Mouse (Mus musculus) c-Kit-positive CD71-positive TER-119-negative erythroid progenitor cells, embryonic 14.5 days (primary cell): Measurements from ENCODE around the gene Catsper2.

Source experiments
- DNase-seq: peaks from one replicate; pipeline ENCODE4 v3.0.0-alpha.2; 2013; ENCODE audit warnings: low read depth

The Catsper2 gene

GRCm38 (mm10) chr2:121413387-121414042, at the start of gene Catsper2, which contains the start of gene Pdia3:
Gene Catsper2 (minus strand): TSS chr2:121413792.
Gene Pdia3 (plus strand): TSS chr2:121413775.
- DNase-seq, result peak; percentile 85

DNA sequence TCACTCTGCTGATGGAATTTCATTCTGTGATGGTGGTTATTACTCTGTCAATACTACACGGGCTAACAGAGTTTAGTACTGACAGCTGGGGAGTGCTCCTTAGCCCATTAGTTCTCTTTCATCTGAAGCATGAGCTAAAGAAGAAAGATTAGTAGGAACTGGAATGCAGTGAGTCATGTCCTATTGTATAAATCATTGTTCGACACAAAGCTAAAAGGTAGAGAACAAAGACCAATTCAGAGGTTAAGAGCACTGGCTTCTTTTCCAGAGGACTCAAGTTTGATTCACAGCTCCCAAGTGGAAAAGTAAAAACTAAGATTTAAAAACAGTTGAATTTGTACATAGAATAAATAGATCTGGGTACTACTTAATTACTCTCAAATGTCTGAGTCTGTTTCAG, 46.5 kb upstream of the Catsper2 start:
- DNase-seq, result no peak

DNA sequence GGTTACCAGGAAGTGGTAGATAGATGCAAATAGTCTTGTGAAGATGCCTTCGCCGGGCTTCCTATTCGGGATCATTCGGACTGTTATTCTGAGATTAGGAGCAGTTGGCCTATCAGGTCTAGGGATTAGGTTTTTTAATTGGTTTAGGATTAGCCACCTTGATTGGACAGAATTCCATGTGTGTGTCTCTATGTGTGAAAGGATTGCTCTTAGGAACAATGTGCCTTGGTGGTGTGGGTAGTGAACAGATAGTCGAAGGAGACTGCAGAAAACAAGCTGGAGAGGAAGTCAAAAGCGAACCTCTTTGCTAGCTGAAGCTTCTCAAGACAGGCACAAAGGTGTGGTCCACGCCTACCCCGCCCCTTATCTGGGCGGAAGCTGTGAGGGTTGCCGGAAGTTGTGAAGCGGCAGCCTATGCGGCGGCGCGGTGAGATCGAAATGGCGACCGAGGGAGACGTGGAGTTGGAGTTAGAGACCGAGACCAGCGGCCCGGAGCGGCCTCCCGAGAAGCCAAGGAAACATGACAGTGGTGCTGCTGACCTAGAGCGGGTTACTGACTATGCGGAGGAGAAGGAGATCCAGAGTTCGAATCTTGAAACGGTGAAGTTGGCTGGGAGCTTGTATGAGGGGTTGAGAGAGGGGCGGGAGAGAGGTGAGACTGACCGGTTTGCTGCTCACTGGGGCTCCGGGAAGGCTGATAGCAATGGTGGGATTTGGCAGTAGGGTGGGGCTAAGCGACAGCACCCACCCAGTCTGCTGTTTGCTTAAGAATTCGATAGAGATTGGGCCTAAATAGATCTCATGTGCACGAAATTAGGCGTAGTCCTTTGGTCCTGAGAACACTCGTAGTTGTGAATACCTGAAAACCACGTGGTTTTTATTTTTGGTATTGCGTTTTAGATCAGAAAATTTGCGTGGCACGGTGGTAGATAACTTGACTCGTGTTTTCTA, 43.4 kb upstream of the Catsper2 start, which contains the start of gene Serinc4:
Gene Serinc4, minus strand, starts transcription at position 90 of the 951 bp plus-strand sequence.
- DNase-seq, result peak; percentile 90

GRCm38 (mm10) chr2:121455534-121455933, 41.9 kb upstream of the Catsper2 start:
- no peak for DNase-seq

DNA sequence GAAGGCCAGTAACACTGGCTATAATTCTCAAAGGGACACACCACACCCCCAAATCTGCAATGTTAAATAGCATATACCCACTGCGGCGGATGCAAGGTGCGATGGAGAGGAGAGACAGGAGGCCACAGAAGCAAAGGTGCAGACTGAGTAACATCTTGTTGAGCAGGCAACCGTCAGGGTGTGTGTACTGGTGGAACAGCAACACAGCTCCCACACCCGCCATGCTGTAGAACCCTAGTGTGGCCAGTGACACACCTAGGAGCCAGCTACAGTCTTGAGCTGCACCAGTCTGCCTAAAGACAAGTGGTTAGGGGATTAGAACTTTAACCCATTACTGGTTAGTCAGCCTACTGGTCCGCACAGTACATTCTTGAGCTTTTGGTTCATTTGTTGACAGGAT, 40.3 kb upstream of the Catsper2 start:
- no peak for DNase-seq

- DNase-seq, result no peak
Observed at GRCm38 (mm10) chr2:121452990-121453389, 39.4 kb upstream of the Catsper2 start, which contains the start of gene Hypk. Gene Hypk (plus strand): TSS chr2:121453290.

DNA sequence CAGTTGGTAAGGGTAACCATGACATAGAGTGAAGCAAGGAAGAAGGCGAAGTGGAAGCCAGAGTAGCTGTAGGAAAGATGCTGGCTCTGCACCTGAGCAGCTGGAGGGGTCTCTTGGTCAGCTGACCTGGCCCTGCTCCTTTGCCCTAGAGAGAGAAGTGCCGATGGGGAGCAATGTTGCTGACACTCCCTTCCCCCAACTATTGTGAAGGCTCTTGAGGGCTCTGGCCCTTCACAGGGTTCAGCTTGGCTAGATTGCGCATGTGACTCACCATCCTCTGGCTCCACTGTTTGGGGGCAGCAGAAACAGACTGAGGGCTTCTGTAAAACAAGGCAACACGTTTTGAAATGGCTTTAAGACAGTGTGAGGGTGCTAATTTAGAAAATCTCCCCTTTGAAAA, 38.8 kb upstream of the Catsper2 start:
- DNase-seq, result no peak

DNA sequence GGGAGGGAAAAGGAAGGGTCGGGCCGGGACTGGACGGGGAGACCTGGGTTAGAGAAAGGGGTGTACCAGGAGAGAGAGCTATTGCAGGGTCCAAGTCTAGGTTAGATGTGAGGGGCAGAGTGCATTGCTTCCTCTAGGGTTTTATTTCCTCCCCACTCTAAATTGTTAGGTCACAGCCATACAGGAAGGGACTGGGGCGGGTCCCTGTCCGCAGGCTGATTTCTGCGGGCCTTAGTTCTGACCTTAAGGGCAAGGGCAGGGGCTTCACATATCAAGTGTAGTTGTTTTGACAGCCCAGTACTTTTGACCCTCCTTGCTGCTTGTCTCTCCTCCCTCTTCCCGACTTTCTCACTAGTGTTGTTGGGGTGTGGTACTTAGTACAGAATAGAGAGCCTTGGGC, 36.5 kb upstream of the Catsper2 start:
- no peak for DNase-seq

GRCm38 (mm10) chr2:121449545-121450011, 36.0 kb upstream of the Catsper2 start:
- no peak for DNase-seq

- DNase-seq, result peak; percentile 98
Observed at GRCm38 (mm10) chr2:121448739-121449535, 35.3 kb upstream of the Catsper2 start, which contains the start of gene Serf2. Gene Serf2 (plus strand): TSS chr2:121449195.

GRCm38 (mm10) chr2:121448136-121448535, 34.5 kb upstream of the Catsper2 start:
- peak; percentile 29 for DNase-seq

GRCm38 (mm10) chr2:121447006-121447405, 33.4 kb upstream of the Catsper2 start:
- no peak for DNase-seq

- no peak for DNase-seq
Observed at GRCm38 (mm10) chr2:121446506-121446905, 32.9 kb upstream of the Catsper2 start.

DNA sequence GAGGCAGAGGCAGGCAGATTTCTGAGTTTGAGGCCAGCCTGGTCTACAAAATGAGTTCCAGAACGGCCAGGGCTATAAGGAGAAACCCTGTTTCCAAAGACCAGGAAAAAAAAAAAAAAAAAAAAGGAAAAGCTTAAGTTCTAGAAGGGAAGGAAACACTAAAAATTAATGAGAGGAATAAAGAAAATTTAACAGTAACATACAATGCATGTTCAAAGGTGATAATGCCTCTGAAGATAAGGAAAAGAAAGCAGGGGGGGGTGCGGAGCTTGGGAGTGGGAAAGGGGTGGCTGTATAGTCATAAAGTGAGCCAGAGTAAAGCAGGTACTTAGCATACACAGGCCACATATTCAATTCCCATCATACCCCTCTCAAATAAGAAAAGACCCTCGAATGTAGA, 31.5 kb upstream of the Catsper2 start:
- no peak for DNase-seq

DNA sequence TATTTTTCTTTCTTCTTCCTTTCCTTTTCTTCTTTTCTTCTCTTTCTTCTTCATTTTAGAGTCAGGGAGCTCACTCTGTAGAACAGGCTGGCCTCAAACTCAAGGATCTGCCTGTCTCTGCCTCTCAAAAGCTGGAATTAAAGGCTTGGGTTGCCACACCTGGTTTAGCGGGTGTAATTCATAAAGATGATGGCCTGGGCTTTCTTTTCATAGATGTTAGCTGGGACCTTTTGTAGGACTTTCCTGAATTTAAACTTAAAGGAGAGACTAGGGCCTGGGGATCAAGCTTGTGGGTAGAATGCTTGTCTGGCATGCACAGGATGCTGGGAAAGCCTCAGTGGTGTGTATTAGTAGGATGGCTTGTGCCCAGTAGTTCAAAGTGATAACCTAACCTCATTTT, 30.6 kb upstream of the Catsper2 start, which contains the start of gene Ell3:
Gene Ell3, minus strand, starts transcription at position 101 of the 400 bp plus-strand sequence.
- DNase-seq, result no peak

DNA sequence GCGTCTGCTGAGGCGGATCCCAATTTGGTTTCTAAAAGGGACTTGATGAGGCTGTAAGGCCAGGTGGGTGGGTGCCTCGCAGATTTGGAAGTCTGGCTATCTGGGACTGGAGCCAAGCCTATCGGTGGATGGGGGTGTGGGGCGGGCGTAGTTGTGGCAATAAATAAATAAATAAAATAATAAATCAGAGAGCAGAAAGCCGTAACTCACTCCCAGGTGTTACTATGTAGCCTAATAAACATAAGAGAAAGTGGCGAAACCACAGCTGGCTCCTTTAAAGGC, 29.4 kb upstream of the Catsper2 start:
- no peak for DNase-seq

DNA sequence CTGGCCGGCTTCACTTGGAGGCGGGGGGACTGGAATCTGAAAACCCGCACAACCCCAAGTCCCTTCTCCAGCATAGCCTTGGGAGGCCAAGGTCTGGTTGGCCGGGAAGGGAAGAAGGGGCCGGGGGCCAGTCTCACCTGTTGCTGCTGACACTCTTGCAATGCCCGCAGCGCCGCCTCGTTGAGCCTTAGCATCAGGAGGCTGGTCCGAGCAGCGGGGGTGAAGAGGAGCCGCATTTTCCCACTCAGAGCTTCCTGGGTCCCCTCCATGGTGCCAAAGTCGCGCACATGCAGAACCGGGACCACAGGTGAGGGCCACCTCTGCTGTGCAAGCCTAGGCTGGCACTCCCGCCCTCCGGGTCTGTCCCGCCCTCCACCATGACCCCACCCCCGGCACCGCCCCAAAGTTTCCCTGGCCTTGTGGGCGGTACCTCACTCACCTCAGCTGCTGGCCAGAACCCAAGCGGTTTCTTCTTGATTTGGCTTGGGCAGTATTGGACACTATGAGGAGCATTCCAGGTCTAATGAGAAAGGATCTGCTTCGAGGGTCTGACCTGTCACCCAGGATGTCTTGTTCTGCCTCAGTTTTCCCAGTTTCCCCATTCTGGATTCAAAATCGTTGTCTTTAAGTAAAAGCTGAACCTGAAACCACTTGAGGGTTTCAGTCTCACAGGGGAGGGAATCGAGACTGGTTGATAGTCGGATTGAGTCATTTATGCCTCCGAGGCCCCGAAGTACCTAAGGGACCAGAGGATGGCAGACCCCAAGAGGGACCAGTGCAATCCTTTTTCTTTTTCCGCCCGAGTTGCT, 28.9 kb upstream of the Catsper2 start:
- DNase-seq, result peak; percentile 63

- DNase-seq, result no peak
Observed at GRCm38 (mm10) chr2:121441800-121442199, 28.2 kb upstream of the Catsper2 start.

DNA sequence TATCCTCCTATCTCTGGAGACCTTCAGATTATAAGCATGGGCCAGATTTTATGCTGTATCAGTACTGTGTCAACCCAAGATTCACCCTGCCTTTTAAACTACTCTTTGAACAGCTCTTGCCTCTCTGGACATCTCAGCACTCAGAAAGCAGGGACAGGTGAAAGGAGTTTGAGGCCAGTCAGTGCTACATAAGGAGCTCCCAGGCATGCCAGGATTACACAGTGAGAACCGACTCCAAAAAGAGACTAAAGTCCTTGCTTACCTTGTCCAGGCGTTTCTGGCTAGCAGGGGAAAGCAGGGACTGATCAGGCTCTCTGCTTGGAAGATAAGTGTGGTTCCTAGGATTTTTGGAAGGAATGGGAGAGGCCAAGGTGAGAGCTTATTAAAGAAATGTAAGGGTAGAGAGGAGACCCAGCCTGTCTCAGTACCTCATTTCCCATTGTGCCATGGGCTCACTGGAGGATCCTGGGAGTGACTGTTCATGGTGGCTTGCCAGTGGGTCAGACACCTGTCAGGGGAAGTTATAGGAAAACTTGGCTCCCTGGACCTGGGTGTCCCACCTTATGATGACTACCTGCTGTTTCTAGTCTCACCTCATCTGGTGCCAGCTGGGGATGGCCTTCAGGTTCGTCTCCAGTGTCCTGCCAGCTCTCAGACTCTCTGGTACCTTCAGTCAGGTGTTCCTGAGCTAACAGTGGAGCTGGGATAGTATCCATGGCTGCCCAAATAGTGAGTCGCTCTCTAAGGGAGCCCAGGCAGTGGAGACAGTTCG, 27.4 kb upstream of the Catsper2 start:
- no peak for DNase-seq

DNA sequence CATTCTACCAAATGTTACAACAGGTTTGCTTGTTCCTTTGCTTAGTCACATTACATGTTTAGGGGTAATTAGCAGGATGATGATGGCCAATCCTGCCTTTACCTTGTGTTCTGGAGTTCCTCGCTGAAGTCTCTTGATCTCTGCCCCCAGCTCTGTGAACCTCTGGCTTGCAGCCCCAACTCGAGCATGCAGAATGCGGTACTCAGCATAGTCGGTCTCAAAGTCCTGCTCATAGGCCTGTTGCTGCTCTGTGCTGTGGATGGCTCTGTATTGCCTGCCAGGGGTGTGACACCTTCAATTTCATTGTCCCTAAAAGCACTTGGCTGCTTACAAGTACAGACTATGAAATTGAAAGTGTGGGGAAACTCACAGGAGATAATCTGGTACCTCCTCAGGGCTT, 26.2 kb upstream of the Catsper2 start:
- no peak for DNase-seq
